Mouse (Mus musculus) kidney, adult 8-10 months (tissue): Measurements from ENCODE around the gene Mgea5.

Source experiments
- DNase-seq, 2 experiments: peaks; one replicate each; pipeline ENCODE4 v3.0.0; 2022

The Mgea5 gene

DNA sequence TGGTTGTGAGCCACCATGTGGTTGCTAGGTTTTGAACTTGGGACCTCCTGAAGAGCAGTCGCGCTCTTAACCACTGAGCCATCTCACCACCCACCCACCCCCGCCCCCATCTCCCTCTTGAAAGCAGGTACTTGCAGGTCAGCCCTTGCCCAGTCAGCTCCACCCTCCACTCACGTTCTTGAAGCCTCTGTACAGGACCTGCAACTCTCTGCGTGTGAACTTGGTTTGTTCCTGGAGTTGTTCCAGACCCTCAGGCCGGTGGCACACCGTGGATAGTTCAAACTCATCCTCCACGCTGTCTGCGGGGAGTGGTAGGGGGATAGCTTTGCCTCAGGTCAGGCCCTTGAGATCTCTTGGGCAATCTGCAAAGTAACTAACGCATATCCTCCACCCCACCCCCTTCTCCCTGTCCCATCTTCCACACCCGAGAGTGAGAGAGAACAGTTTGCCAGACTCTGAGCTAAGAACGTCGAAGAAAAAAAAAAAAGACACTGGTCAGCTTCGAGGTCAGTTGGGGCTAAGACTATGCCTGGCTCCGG, 11.8 kb upstream of the Mgea5 start:
- no peak for DNase-seq

DNA sequence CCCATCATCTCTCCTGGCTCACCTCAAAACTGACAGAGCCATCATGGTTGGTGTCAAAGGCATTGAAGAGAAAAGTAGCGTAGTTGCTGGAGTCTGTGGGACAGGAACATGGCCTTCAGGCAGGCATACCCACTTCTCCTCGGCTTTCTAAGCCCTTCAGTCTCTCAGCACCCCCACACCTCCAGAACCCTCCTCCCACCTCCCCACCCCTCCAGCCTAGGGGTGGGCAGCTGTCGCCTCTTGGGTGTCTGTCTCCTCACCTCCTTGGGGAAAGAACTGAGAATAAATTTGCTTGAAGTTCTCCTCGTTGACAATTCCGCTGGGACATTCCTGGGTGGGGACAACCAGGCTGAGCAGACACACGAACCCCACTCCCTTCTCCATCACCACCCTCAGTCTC, 11.1 kb upstream of the Mgea5 start:
- DNase-seq, result no peak

DNA sequence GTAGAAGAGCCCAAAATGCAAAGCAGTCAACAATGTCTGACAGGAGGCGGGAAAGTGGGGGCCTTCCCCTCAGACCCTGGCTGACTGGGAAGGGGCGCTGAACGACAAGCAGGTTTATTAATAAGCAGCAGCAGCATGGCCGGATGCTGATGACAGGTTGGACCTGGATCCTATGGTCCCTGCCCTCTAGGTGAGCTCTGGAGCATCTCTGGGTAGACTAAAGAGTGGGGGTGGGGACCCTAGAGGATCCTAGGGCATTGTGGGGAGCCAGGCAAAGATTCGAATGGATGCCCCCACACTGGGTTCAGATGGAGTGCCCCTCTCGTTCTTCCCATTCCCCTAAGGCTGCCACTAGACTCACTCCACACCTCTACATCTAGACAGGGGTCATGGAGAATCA, 8.8 kb upstream of the Mgea5 start:
- no peak for DNase-seq

DNA sequence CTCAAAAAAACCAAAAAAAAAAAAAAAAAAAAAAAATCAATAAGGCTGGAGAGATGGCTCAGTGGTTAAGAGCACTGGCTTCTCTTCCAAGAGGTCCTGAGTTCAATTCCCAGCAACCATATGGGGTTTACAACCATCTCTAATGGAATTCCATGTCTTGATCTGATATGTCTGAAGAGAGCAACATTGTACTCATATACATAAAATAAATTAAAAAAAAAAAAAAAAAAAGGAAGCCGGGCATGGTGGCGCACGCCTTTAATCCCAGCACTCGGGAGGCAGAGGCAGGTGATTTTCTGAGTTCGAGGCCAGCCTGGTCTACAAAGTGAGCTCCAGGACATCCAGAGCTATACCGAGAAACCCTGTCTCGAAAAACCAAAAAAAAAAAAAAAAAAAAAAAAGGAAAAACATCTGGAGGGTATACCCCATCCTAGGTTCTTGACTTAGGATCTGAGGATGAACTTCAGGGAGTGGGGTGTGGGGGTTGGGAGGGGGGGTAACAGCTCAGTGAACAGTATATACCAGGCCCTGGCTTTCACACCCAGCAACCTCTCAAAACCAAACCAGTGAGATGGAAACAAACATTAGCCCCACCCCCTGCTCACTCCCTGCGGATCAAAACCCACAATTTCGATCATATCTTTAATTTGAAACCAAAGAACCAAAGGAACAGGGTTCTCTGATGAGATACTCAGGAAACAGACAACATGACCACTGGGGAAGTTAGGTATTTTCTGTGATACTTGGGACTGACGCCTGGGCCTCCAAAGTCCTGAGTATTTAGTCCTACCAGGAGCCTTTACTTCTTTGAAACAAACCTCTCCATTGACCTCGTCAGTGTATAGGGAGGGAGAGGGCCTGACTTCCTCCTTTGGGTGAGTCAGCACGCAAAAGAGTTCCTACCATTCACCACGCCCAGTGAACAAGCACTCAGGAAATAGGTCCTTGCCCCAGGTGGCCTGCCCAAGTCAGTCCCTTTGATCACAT, 6.5 kb upstream of the Mgea5 start:
- no peak for DNase-seq

DNA sequence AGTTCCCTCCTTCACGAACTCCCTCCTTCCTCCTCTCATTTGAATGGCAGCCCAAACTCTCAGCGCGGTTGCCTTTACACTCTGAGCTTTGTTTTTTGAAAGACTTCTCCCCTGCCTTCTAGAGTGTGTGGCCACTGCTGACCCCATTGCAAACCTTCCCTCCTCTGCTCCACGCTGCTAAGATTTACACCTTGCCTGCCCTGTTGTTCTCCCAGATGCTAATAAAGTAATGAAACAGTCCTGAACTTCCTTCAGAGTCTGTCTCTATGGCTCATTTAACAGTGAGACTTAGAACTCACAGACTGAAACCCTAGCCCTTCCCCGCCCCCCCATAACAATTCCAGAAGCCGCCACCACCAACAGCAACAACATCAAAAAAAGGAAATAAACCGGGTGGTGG, 5.7 kb upstream of the Mgea5 start:
- no peak for DNase-seq

DNA sequence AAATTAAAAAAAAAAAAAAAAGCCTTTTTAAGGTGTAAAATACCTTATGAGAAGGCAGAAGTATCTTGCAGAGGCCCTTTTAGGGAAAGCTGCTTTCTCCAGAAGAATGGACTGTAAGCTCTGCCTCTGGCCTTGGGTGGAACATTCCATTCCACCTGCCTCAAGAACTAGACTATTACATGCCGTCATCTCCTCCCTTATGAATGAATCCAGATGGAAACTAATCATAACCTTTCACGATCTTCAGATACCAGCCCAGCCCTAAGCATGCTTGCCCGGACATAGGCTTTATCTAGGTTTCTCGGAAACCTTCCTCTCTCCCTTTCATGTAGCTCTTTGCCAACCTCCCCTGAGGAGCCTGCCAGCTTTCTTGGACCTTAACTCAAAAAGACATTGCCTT, 4.7 kb upstream of the Mgea5 start:
- no peak for DNase-seq

DNA sequence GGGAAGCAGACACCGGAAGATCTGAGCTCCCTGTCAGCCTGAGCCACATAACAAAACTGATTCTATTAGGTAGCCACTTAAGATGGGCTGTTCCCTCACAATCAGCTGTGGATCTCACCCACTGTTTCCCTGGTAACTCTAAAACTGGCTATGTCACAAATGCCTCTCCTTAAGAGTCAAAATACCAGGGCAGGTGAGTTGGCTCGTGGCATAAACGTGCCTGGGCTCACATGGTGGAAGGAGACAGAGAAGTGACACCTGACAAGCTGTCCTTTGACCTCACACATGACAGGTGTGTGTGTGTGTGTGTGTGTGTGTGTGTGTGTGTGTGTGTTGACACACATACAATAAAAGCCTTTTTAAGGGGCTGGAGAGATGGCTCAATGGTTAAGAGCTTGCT, 3.8 kb upstream of the Mgea5 start:
- DNase-seq, result no peak

DNA sequence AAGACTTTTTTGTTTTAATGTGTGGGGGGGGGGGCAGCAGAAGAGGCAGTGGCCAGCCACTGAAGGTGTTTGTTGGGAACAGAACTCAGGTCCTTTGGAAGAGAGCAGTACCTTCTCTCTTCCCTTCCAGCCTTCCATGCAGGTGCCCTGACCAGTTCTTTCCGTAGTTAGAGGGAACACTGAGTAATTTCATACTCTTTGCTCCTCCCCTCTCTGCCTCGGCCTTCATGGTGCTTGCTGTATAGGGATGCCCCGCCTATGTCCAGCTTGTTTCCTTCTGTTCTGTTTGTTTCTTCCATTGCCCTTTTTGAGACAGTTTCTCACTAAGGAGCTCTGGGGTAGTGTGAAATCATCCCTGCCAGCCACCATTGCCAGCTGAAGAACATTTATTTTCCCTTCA, 1.8 kb upstream of the Mgea5 start:
- no peak for DNase-seq

DNA sequence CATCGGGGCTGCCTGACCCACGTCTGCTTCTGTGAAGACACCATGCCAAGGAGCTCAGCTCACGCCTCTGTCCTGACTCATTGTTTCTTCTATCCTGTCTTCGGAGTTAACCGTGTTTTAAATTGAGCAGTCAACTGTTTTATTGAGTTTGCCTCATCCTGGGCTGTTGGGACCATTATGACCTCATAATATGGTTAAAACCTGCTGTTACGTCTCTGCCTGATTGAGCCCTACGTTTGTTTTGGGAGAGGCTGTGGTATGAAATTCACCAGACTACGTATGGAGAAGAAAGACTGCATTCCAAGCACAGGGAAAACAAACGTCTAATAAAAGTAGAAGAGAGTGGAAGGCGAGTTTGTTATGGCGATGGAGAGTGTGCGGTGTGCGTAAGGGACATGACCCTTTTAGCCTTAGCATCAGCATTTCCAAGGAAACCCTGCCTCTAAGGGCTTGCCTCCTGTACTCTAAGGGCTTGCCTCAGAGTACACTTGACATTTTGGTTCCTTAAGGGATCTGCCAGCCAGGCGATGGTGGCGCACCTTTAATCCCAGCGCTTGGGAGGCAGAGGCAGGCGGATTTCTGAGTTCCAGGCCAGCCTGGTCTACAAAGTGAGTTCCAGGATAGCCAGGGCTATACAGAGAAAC, 418 bp upstream of the Mgea5 start:
- peak in 1 of 2 experiments; percentile 10 for DNase-seq

DNA sequence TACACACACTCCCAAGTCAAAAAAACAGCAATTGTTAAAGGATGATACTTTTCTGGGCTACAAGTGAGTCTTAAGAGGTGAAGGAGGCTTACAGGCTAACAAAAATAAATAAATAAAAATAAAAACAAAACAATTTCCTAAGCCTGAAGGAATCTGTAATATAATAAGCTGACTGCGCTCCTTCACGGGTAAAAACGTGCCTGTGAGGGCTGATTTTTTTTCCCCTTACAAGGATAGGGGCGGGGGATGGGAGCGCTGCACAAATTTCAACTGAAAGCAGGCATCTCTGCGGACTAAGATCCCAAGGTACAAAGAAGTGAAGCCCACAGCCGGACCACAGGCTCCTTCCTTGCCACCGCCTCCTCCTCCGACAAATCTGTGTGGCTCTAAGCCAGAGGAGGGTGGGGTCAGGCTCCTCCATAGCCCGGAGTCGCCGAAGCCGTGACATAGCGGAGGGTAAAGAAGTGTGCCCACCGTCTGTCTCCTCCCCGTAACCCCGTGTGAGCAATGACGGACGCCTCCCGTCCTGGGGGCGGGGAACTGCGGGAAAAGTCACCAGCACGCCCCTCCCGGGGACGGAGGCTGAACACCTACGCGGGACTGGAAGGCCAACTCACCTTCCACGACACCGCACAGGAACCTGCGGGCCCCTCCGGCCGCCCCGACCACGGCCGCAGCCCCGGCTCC, 1.2 kb downstream of the Mgea5 start:
- peak; percentile 78 to 79 for DNase-seq

DNA sequence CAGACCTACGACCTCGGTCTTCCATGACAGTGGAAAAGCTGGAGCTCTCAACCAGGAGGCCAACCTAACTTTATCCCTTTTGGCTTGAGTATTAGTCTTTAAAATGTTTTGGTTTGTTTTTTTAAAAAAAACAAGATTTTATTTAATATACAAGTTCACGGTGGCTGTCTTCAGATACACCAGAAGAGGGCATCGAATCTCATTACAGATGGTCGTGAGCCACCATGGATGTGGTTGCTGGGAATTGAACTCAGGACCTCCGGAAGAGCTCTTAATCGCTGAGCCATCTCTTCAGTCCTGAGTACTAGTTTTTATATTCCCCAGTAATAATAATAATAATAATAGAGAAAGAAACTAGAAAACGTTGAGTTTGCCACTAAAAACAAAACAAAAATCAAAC, 2.0 kb downstream of the Mgea5 start:
- no peak for DNase-seq

DNA sequence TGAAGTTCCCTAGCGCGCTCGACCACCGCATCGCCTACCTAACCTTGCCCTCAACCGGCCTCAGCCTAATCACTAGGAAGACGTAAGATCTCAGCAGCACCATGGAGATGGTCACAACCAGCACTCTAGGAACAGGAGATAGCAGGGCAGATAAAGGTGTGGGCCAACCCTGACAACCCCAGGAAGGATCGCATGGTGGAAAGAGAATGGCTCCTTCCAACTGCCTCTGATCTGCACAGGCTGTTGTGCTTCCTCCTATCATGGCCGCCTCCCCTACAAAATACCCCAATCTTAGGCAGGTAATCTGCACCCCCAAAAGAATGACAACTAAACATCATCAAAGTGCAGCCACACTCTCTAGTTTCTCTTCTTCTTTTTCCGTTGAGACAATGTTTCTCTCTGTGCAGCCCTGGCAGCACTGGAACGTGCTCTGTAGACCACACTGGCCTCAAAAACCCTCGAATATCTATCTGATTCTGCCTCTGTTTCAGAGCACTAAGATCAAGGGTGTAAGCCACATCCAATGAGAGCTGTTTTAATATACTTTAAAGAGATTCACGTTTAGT, 3.2 kb downstream of the Mgea5 start:
- no peak for DNase-seq

DNA sequence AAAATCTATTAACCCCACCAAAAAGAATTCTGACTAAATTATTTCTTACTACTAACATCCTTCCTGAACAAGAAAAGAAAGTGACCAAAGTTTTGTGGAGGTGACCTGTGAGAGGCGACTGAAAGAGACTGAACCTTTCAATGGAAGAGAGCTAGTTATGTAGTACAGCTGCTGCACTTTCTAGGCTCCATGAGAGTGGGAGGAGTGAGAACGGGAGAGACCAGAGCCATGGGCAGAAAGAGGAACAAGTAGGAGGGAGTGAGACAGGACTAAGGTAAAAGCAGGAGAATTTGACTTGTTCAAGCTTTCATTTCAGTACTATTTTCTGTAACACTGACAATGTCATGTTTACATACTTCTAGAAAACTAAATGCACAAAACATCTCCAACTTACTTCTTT, 8.2 kb downstream of the Mgea5 start:
- DNase-seq, result no peak

DNA sequence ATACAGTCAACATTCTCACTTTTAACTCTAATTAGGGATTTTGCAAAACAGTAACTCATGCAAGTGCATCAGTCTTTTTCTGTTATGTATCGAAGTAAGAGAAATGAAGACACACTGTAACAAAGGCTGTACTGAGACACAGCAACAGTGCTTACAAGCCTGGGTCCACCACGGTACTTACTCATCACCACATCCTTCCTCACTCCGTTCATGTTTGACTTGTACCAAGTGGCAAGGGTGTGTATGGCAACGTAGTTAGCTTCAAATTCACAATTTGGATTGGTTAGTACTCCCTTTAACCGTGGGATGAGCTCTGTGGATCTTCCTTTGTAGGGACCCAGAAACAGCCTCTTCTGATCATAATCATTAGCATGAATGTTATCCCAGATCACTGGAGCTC, 12.1 kb downstream of the Mgea5 start:
- DNase-seq, result no peak

DNA sequence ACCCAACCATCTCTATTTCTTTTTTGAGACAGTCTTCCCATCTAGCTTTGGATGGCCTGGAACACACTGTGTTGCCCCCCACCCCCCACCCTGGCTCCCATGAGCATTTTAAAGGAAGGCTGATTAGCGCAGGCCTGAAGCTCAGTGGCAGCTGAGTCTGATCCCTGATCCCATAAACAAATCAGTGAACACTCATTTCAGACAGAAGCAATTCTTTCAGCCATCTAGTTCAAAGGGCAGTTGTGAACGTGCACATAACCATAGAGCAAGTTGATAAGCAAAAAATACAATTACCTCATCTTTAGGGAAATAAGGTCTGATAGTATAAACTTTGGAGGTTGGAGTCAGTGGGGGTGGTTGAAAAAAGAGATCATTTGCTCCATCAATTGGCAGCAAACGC, 22.8 kb downstream of the Mgea5 start:
- DNase-seq, result no peak

DNA sequence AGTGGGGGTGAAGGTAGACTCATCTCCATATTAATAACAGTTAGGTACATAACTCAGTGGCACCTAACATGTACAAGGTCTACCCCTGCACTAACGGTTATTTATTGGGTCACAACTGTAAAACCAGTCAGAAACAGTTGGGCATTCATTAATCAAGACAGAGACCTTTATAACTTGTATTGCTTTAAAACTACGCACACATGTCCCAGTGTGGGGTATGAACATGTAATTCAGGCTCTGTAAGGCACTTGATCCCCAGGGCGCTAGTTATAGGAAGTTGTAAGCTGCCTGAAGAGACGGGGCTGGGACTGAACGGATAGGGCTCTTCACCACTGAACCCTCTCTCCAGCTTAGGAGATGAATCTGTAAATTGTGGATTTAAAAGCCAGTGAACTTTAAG, 25.0 kb downstream of the Mgea5 start:
- DNase-seq, result no peak

DNA sequence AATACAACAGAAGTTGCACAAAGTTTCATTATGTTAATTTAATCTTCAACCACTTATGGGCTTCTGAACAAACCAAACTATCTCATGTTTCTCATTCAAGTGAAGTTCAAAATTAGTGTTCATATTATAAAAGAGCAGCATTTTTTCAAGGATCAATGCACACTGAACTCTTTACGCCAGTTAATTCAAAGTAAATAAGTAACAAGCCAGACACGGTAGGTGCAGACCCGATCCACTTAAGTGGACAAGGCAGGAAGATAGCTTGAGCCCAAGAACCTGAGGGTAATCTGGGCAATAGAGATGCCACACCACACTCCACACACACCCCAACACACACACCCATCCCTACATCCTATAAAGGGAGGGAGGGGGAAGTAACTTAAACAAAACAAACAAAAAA, 30.1 kb downstream of the Mgea5 start:
- peak; percentile 42 to 59 for DNase-seq

DNA sequence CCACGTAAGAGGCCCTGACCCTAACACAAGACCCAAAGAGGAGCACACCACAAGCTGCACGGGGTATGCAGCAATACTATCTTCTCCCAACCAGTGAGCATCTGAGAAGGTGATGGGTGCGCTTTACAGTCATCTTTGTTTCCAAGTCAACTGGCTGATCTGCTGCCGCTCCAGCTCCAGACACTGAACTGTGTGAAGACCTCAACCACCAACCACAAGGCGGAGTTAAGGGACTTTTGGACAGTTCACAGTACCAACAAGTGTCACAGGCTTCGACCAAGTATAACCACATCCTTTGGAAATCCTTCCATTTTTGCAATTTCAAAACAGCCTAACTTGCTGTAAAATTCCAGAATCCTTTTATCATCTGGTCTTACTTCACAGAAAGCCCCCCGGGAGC, 31.8 kb downstream of the Mgea5 start:
- DNase-seq, result no peak

DNA sequence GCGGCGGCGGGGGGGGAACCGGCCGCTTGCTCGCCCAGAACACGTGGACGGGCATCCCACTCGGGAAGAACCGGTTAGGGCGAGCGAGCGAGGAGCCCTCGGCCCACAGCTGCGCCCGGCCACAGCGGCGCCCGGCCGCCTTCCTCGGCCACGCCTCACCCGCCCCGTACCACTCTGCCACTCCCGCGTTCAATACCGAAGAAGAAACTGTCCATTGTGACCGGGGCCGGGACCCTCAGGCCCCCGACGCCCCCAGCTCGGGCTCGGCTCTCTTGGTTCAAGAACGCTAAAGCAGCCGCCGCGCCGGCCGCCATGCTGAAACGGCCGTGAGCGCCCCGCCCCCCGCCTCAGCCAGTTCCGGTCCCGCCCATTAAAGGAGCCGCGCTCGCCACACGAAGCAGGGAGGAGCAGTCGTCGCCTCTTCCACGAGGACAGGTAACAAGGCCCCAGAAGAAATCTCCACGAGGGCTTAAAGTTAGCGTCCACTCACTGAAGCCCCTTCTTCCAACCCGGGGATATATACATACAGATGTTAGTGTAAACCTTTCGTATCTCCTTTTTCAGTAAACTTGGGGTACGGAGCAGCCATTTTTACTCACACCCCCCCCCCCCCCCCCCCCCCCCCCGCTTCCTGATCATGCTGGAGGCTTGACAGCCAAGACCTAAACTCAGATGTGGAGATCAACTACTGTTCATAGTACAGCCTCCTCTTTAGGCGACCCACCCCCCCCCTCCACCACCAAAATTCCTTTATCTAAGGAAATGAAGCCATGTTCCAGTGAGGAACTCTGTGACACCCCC, 34.2 kb downstream of the Mgea5 start, which contains the start of gene Npm3:
TSS of gene Npm3 (minus strand) at position 349 of the 801 bp plus-strand sequence.
- DNase-seq, result peak; percentile 72 to 88

DNA sequence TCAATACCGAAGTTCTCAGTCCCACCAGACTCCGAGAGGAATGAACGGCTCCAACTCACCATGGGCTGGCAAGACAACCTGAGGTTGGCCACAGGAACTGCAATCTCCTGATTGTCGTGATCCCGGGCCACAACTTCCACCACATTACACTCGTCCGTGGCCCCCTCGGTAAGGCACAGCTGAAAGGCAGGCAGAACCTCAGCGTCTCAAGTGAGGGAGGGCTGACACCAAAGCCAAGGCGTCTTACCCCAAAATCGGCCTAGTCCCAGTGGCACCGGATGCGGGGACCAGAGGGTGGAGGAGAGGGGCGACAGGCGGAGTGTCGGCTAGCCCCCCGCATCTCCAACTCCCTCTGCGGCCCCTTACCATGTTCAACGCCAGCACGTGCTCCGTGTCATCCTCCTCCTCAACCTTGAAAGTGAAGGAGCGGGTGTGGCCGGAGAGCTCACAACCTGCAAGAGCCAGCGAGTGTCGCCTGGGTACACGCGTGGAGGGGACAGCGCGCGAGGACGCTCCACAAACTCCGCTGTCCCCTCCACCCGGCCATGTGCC, 34.9 kb downstream of the Mgea5 start:
- no peak for DNase-seq

DNA sequence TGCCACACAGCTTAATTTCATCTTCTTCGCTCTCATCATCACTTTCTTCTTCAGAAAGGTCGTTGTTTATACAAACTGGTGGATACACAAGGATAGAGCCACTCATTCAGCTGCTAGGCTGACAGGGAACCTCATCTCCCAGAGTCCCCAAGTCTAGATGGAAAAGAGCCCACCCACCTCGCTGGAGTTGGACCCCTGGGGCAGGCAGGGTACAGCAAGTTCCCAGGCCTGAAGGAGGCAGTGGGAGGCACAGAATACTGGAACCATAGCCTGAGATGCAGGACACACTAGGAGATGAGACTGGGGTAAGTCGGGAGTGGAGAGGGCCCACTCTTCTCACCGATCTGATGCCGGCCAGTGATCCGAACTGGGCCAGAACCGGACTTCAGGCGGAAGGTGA, 35.4 kb downstream of the Mgea5 start:
- DNase-seq, result no peak
